Mouse (Mus musculus): ENCODE results near the gene Cnot11.

The Cnot11 gene

GRCm38 (mm10) chr1:39534831-39535230 lies at the start of gene Cnot11:
Gene Cnot11, plus strand, starts transcription at chr1:39534992.
- DNase-seq (ENCODE audit: low spot score), result no peak

GRCm38 (mm10) chr1:39487370-39487769 lies 47.4 kb upstream of the Cnot11 start:
- DNase-seq (ENCODE audit: low spot score), result no peak

GRCm38 (mm10) chr1:39493165-39493564 lies 41.6 kb upstream of the Cnot11 start:
- DNase-seq (ENCODE audit: low spot score), result no peak

DNA sequence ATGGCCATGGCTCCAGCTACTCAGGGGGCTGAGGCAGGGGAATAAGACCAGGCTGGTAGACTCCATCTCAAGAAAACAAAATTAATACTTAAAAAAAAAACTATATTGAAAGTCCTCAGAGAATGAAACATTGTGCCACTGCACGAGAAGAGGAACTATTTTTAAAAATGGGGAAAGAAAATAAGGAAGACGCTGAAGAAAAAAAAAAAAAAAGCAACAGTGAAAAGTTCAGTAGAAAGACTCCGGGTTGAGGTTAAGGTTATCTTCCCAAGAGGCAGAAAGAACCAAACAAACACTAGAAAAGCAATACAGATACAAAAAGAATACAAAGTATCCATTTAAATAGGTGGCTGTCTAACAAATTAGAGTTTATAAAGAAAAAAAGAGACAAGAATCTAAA lies 41.1 kb upstream of the Cnot11 start:
- no peak for DNase-seq (ENCODE audit: low spot score)

DNA sequence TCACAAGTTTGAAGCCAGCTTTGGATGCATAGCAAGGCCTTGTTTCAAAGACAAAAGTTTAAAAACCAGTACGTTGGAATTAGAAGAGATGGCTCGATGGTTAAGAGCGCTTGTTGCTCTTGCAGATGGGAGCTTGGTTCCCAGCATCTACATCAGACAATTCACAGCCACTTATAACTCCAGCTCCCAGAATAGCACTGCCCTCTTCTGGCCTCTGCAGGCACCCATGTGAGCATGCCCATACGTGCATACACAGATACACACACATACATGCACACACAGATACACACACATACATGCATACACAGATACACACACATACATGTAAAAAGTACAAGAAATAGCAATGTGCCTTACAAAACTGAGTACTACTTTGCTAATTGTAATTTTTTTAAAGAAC lies 37.8 kb upstream of the Cnot11 start:
- no peak for DNase-seq (ENCODE audit: low spot score)

DNA sequence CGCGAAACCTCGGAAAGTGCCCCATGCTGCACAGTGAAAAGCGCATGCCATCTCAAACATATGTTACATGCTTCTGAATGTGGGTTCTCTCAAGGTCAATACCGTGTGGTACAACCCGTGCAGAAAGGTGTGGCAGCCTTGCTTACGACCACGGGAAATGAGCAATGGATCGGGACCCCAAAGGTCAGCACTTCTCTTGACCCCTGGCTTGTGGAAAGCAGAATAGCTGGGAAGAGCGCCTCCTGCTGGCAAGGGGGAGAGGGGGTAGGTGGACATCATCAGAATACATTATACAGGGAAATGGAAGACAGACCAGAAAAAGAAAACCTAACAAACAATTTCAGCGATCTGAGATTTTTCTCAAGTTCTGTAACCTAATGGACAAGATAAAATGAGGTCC lies 37.0 kb upstream of the Cnot11 start:
- no peak for DNase-seq (ENCODE audit: low spot score)

DNA sequence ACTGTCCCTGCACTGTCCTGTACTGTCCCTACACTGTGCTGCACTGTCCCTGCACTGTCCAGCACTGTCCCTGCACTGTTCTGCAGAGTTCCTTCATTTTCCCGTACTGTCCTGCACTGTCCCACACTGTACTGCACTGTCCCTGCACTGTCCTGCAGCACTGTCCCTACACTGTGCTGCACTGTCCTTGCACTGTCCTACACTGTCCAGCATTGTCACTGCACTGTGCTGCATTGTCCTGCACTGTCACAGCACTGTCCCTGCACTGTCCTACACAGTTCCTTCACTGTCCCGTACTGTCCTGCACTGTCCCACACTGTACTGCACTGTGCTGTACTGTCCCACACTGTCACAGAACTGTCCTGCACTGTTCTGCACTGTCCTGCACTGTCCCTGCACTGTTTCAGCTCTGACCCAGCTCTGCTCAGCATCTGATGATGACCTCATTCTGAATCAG lies 35.3 kb upstream of the Cnot11 start:
- DNase-seq (ENCODE audit: low spot score), result no peak

DNA sequence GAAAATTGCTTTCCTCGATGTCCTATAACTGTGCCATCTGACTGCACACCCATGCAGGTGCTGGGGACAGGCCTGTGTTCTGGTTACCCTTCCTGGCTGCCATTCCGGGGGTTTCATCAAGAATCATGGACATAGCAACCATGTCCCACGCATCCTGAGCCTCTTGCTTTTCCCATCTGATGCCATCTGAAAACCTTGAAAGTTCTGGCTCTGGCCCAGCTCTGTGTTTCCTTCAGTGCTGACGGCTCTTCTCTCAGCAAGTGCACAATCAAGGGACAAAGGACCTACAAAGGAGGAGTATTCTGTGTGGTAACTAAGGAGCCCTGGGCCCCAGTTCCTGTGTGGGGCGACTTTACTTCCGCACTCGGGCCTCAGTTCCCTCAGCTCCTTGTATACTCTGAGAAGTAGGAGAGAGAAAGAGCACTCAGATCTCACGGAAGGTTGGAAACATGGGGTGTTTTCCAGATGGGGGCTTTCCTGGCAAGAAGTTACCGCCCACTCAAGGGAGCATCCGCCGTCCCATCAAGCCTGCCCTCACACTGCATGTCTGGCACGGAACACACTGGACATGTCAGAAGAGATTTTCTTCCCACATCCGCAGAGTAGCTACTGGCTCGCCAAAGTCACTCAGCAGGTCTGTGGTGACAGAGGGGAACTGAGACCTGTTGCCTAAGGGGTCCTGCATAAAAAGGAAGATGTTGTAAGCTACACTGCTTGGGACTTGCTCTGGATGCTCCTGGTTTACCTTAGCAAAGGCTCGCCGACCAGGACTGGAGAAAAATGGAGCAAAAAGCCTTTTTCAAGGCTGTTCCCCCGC lies 31.8 kb upstream of the Cnot11 start:
- DNase-seq (ENCODE audit: low spot score), result no peak

DNA sequence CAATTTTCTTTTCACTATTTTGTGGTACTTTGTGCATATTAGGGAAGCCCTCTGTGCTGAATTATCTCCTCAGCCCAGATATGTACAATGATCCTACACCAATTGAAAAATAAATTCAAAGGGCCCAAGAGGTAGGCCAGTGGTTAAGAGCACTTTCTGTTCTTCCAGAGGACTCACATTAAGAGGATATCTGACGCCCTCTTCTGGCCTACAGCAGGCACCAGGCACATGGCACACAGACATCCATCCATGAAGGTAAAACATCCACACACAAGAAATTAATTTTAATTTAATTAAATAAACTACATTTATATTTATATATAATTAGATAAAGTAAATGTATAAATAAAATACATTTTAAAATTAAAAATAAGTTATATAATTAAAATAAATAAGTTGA lies 30.5 kb upstream of the Cnot11 start:
- no peak for DNase-seq (ENCODE audit: low spot score)

DNA sequence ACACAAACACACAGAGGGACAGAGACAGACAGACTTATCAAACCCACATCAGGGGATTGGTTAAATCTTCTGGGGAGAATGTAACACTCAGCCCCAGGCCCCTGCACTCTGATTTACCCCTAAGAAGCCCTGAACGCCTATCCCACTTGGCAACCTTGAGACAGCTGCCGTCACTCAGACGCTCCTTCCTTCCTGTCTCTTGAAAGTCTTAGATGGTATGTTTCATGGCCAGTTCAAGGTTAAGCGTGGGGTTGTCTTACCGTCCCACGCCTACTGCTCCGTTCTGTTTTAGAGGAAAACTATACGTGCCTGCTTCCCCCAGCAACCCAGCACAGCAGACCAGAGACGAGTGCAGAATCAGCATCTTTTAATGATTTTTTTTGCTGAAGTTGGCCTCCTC lies 29.2 kb upstream of the Cnot11 start:
- no peak for DNase-seq (ENCODE audit: low spot score)

GRCm38 (mm10) chr1:39511775-39512174 lies 23.0 kb upstream of the Cnot11 start:
- no peak for DNase-seq (ENCODE audit: low spot score)

DNA sequence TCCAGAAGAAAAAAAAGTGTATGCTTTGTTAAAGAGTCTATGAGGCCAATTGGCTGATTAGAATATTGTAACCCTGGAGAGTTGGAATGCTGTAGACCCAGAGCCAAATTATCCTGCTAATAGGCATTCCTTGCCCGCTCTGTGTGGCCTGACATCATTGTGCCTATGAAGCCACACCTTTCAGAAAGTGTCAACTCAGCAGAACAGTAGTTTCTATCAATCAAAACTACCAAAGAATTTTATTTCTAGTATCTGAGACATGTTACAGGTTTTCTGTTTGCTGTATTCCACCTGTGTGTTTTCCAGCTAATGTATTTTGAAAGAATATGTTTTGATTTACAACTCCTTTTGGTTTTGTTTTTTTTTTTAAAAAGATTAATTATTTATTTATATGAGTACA lies 22.6 kb upstream of the Cnot11 start:
- DNase-seq (ENCODE audit: low spot score), result no peak

DNA sequence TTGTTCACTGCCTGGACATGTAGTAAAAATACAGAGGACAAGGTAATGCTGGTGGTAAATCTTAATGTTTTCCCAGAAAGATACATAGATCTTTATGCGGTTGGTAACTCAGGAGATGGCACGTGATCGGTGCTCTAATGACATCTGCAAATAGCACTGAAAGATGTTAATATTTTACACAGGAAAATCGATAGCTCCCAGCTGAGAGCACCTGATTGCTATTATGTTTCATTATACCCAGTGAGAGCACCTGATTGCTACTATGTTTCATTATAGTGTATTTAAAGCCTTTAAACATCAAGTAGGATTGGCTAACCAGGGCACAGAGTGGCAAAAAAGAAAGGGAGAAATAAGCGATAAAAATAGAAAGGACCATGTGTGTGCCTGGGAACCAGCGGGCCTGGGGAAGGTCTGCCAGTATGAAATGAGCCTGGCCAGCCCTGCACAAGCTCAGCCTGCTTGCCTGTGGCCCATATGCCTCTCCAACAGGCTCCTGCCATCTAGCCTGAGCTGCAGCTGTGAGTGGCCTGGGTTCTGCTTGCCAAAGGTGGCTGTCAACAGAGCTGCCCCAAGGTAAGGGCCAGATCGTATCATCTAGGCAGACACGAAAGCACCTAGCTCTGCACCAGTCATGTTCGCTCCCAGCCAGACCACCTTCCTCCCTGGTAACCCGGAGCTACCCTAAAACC lies 19.3 kb upstream of the Cnot11 start:
- no peak for DNase-seq (ENCODE audit: low spot score)

- no peak for DNase-seq (ENCODE audit: low spot score)
These were observed 13.5 kb upstream of the Cnot11 start for GRCm38 (mm10) chr1:39521326-39521725.

DNA sequence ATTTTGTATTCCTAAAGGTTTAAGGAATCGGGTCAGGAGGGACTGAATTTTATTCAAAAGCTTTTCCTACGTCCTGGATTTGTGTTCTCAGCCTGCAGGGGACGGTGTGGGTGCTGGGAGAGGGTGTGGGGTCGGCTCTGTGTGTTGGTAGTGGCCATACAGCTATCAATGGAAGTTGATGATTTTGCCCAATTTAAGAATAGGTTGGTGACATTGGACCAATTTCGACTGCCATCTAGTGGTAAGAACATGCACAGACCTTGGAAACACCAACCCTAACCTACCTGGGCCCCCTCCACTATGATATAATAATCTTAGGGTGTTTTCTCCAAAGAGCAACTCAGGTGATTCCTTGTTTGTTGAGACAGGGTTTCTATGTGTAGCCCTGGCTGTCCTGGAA lies 12.3 kb upstream of the Cnot11 start:
- DNase-seq (ENCODE audit: low spot score), result no peak

- DNase-seq (ENCODE audit: low spot score), result no peak
These were observed 9.0 kb upstream of the Cnot11 start for GRCm38 (mm10) chr1:39525763-39526162.

DNA sequence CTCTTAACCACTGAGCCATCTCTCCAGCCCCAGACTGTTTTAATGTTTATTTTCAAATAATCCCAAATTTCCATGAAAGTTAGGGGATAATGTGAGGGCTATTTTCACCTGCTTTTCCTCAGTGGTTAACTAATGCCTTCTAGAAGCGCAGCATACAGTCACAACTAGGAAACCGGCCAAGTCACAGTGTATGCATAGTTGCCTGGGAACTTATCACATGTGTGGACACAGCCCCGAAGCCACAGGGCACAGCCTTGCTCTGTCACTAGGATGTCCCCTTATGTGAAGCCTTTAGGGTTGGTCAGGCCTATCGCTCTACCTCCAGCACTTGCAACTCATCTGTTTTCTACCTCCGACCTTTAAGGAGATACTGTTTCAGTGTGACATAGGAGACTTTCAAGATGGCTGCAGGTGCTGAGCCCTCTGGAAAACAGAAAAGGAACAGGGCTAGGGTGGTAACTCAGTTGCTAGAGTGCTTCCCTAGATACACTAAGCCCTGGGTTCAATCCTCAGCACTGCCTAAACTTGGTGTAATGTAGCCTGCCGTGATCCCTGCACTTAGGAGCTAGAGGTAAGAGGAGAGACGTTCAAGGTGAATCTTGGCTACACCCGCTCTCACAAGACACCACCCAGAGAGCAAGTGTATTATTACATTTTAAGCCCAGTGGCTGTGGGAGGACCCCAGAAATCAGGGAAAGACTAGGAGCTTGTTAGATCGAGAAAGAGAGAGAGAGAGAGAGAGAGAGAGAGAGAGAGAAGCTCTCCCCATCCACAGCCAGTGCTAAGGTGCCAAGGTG lies 8.2 kb upstream of the Cnot11 start:
- DNase-seq (ENCODE audit: low spot score), result no peak

DNA sequence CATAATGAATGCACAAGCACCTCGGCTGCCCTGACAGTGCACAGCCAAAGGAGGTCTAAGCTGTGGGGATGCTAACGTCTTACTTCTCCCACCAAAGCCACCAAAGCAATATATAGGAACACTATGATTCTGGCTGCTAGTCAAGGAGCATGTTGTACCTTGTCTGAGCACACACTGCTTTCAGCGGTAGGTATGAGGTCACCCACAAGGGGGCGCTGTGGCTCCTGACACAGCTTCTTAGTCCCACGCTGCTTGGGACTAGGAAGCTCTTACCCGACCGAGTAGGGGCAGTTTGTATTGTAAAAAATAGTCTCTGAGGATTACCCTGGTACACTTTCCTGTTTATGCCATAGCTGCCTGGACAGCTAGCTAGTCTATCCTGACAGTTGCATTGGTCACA lies 7.4 kb upstream of the Cnot11 start:
- DNase-seq (ENCODE audit: low spot score), result peak; percentile 84

GRCm38 (mm10) chr1:39528319-39528718 lies 6.5 kb upstream of the Cnot11 start:
- DNase-seq (ENCODE audit: low spot score), result no peak

DNA sequence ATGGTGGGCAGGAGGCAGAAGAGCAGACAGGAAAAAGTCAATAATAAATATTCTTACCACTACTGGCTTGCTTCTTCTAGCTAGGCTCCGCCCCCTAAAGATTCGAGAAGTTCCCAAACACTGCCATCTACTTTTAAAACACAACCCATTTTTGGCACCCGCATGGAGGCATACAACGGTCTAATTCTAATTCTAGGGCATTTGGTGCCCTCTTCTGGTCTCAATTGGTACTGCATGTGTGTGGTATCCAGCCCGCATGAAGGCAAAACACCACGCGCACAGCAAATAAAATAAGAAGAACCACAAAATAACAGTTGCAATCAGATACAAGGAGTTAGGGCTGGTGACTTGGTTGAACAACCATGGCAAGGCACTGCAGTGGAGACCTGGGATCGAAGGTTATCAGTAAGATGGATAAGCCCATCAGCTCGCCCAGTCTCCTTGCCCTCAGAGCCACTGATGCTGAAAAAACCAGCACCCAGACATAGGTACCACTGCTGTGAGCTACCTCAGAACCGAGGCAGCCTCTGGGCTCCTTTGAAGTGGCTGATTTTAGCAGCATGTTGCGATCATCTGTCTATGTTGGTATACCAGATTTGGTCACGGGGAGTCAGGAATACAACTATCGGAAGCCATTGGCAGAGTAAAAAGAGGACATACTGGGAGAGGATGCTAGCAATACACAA lies 4.4 kb upstream of the Cnot11 start:
- peak; percentile 77 for DNase-seq (ENCODE audit: low spot score)

GRCm38 (mm10) chr1:39531036-39531435 lies 3.8 kb upstream of the Cnot11 start:
- no peak for DNase-seq (ENCODE audit: low spot score)

DNA sequence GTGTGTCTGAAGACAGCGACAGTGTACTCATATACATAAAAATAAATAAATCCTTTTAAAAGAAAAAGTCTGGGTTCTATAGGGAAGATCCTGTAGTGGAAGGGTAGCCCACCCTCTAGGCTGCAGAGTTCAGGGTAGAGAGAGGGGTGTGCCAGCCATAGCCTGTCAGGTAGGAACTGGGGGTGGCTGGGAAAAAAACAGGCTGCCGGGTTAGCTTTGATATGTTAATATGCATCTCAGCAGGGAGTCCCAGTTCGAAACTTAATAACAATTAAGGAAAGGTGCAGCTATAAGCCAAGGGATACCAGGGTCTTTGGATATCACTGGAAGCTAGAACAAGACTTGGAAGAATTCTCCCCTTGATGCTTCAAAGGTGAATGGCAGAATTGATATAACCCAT lies 875 bp upstream of the Cnot11 start:
- DNase-seq (ENCODE audit: low spot score), result no peak

All from urinary bladder, postnatal 25 days (tissue).